Mouse (Mus musculus): ENCODE results near the gene Tdo2. TPM values are rescaled to one million over a fixed set of nuclear protein-coding genes. Genes with fewer than 3 reads are reported as not detected.

The Tdo2 gene
- total and polyA plus RNA-seq, 2 experiments from 2014 or later: 0.40 TPM; not detected in 1

- no peaks in the 10 kb centered on the region for H3K27me3 ChIP-seq (ENCODE audit: insufficient read depth, low read length)
- DNase-seq (ENCODE audit: low spot score): peak; percentile 63
- peak; percentile 29; the same call in 1 of the 2 replicates for TF ChIP-seq CTCF (IDR thresholded peaks at IDR 0.05; ENCODE audit: low read depth)
- no peaks in the 10 kb centered on the region for H3K9me3 ChIP-seq (ENCODE audit: low read length)
- no peaks in the 10 kb centered on the region for H3K36me3 ChIP-seq (ENCODE audit: insufficient read depth, low read length)
- 28% methylated on average over 4 of the region's 4 CpGs for WGBS
- H3K4me2 ChIP-seq (ENCODE audit: low read depth, low read length): no peak overlapping the region
- peak overlapping the region; percentile 12; the same call in 1 of the 2 replicates for H3K27ac ChIP-seq
- peak; percentile 86 for ATAC-seq
- no peak overlapping the region for H3K4me3 ChIP-seq (ENCODE audit: low read length)
- H3K4me1 ChIP-seq (ENCODE audit: insufficient read depth, low read length): no peaks in the 10 kb centered on the region
- H3K9ac ChIP-seq (replicated peaks; ENCODE audit: low read length): no peak overlapping the region
Measured at GRCm38 (mm10) chr3:81922910-81923309, 53.1 kb downstream of the Tdo2 start.

- TF ChIP-seq CTCF (IDR thresholded peaks at IDR 0.05; ENCODE audit: low read depth): no peak
- Histone ChIP-seq H3K4me2 (ENCODE audit: low read depth, low read length) (no peak overlapping the region), H3K4me3 (ENCODE audit: low read length) (no peak overlapping the region), H3K36me3 (ENCODE audit: insufficient read depth, low read length) (no peaks in the 10 kb centered on the region), H3K9me3 (ENCODE audit: low read length) (no peaks in the 10 kb centered on the region), H3K4me1 (ENCODE audit: insufficient read depth, low read length) (no peaks in the 10 kb centered on the region), H3K27ac (no peak overlapping the region), H3K27me3 (ENCODE audit: insufficient read depth, low read length) (no peaks in the 10 kb centered on the region), H3K9ac (replicated peaks; ENCODE audit: low read length) (no peak overlapping the region)
- no peak for ATAC-seq
- 44% methylated on average over 3 of the region's 3 CpGs for WGBS
- no peak for DNase-seq (ENCODE audit: low spot score)
Measured at GRCm38 (mm10) chr3:81919681-81920080, 56.3 kb downstream of the Tdo2 start.

- no peak overlapping the region for H3K9ac ChIP-seq (replicated peaks; ENCODE audit: low read length)
- 76% methylated on average over 8 of the region's 8 CpGs for WGBS
Measured at GRCm38 (mm10) chr3:81918215-81918614, 57.8 kb downstream of the Tdo2 start.

DNA sequence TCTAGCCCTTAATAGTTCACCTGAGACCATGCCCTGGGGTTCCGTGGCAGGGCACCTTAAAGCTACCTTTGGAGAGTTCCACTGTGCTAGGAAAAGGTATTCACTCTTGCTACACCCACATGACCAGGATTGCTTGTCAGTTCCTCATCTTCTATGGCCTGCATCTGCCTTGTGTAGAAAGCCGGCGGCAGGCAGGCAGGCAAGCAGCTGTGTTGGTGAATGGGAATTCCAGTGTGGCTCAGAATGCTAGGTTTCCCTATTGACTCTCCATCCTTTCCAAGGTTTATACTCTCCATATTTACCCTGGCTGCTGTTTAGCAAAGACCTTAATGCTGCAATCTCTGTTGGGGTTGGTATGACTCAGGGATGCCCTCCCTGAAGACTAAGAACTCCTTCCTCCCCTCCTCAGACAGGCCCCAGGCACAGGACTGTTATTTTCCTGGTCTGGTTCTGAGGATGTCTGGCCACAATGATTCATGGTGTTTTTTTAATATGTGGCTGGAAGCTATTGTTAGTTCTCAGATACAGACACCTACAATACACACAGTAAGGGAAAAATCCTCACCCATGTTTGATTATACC is 58.6 kb downstream of the Tdo2 start:
- WGBS: 74% methylated on average over 3 of the region's 3 CpGs
- H3K4me1 ChIP-seq (ENCODE audit: insufficient read depth, low read length): no peaks in the 10 kb centered on the region
- TF ChIP-seq CTCF (IDR thresholded peaks at IDR 0.05; ENCODE audit: low read depth): no peak
- H3K27me3 ChIP-seq (ENCODE audit: insufficient read depth, low read length): no peaks in the 10 kb centered on the region
- DNase-seq (ENCODE audit: low spot score) (no peak), ATAC-seq (no peak)
- H3K27ac ChIP-seq: peak overlapping the region; percentile 20; the same call in 1 of the 2 replicates
- no peak overlapping the region for H3K4me3 ChIP-seq (ENCODE audit: low read length)
- H3K9ac ChIP-seq (replicated peaks; ENCODE audit: low read length): no peak overlapping the region
- no peaks in the 10 kb centered on the region for H3K9me3 ChIP-seq (ENCODE audit: low read length)
- H3K4me2 ChIP-seq (ENCODE audit: low read depth, low read length): no peak overlapping the region
- H3K36me3 ChIP-seq (ENCODE audit: insufficient read depth, low read length): no peaks in the 10 kb centered on the region

More at GRCm38 (mm10) chr3:81918215-81918614, 57.8 kb downstream of the Tdo2 start:
- Histone ChIP-seq H3K36me3 (ENCODE audit: insufficient read depth, low read length) (no peaks in the 10 kb centered on the region), H3K27me3 (ENCODE audit: insufficient read depth, low read length) (no peaks in the 10 kb centered on the region), H3K9me3 (ENCODE audit: low read length) (no peaks in the 10 kb centered on the region), H3K4me2 (ENCODE audit: low read depth, low read length) (no peak overlapping the region), H3K27ac (no peak overlapping the region), H3K4me3 (ENCODE audit: low read length) (no peak overlapping the region), H3K4me1 (ENCODE audit: insufficient read depth, low read length) (no peaks in the 10 kb centered on the region)
- DNase-seq (ENCODE audit: low spot score) (no peak), ATAC-seq (no peak)
- no peak for TF ChIP-seq CTCF (IDR thresholded peaks at IDR 0.05; ENCODE audit: low read depth)

GRCm38 (mm10) chr3:81916030-81916686 is 59.8 kb downstream of the Tdo2 start:
- Histone ChIP-seq H3K4me2 (ENCODE audit: low read depth, low read length) (no peak overlapping the region), H3K27me3 (ENCODE audit: insufficient read depth, low read length) (no peaks in the 10 kb centered on the region), H3K4me3 (ENCODE audit: low read length) (no peak overlapping the region), H3K9ac (replicated peaks; ENCODE audit: low read length) (no peak overlapping the region), H3K4me1 (ENCODE audit: insufficient read depth, low read length) (no peaks in the 10 kb centered on the region), H3K9me3 (ENCODE audit: low read length) (no peaks in the 10 kb centered on the region), H3K27ac (no peak overlapping the region), H3K36me3 (ENCODE audit: insufficient read depth, low read length) (no peaks in the 10 kb centered on the region)
- TF ChIP-seq CTCF (IDR thresholded peaks at IDR 0.05; ENCODE audit: low read depth): no peak
- ATAC-seq: peak; percentile 92
- 46% methylated on average over 5 of the region's 5 CpGs for WGBS
- peak; percentile 53 for DNase-seq (ENCODE audit: low spot score)

DNA sequence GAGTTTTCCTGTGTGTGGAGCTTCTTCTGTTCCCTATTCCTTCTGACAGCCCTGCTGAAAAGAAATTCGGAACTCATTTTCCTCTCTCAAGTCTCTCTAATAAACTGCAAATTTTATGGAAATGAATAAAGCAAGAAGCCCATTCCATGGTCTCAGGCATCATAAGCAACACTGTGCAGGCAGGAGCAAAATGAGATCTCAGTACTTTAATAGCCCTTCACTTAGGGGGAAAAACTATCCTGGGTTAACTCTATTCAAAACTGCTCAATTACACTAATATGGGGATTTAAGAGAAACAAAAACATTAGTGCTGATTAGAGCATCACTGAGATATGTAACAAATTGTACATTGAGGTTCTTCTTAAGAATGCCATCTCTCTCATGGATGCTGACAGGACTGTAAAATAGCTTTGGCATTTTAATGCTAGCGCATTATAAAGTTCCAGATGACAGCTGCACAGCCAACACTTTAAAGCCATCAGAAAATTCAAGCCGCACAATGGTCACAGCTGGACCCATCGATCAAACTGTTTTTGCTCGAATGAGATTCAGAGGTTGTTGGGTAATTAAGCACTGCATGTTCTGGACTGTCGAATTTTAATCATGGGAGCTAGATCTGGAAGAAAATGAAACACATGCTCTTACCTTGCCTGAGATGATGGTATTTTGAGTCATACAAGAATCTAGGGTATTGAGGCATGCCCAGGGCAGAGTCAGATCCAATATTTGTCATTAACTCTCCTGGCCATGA is 65.5 kb downstream of the Tdo2 start:
- no peaks in the 10 kb centered on the region for H3K9me3 ChIP-seq (ENCODE audit: low read length)
- H3K4me2 ChIP-seq (ENCODE audit: low read depth, low read length): no peak overlapping the region
- H3K27ac ChIP-seq: no peak overlapping the region; the same call in 1 of the 2 replicates
- no peaks in the 10 kb centered on the region for H3K4me1 ChIP-seq (ENCODE audit: insufficient read depth, low read length)
- 25% methylated on average over 6 of the region's 6 CpGs for WGBS
- H3K27me3 ChIP-seq (ENCODE audit: insufficient read depth, low read length): no peaks in the 10 kb centered on the region
- DNase-seq (ENCODE audit: low spot score) (peak; percentile 32), ATAC-seq (peak; percentile 72)
- no peak for TF ChIP-seq CTCF (IDR thresholded peaks at IDR 0.05; ENCODE audit: low read depth)
- no peak overlapping the region for H3K9ac ChIP-seq (replicated peaks; ENCODE audit: low read length)
- H3K4me3 ChIP-seq (ENCODE audit: low read length): no peak overlapping the region
- no peaks in the 10 kb centered on the region for H3K36me3 ChIP-seq (ENCODE audit: insufficient read depth, low read length)

Other genes with a start within 250 kb of the Tdo2 start
- 12.3 and 15.4 TPM in 2 replicates for gene Ctso, start 43.6 kb downstream of the Tdo2 start, total RNA-seq (2014; rRNA removed)
- 23.6 and 26.7 TPM in 2 replicates for gene Ctso, start 43.6 kb downstream of the Tdo2 start, polyA plus RNA-seq (2015; fragmentation: Nextera tagmentation; extraction: Ambion mirVana)
- 0.52 TPM in 1 of 2 replicates, not detected in the other for gene Asic5, start 6.1 kb upstream of the Tdo2 start, total RNA-seq (2014; rRNA removed)
- gene Asic5, start 6.1 kb upstream of the Tdo2 start, polyA plus RNA-seq (2015; fragmentation: Nextera tagmentation; extraction: Ambion mirVana): 0.16 TPM in 1 of 2 replicates, not detected in the other
- gene Gucy1b1, start 98.5 kb upstream of the Tdo2 start, total RNA-seq (2014; rRNA removed): 39.3 and 39.7 TPM in 2 replicates
- gene Gucy1b1, start 98.5 kb upstream of the Tdo2 start, polyA plus RNA-seq (2015; fragmentation: Nextera tagmentation; extraction: Ambion mirVana): 53.6 and 56.3 TPM in 2 replicates
- 43.4 and 46.7 TPM in 2 replicates for gene Gucy1a1, start 169.6 kb upstream of the Tdo2 start, total RNA-seq (2014; rRNA removed)
- gene Gucy1a1, start 169.6 kb upstream of the Tdo2 start, polyA plus RNA-seq (2015; fragmentation: Nextera tagmentation; extraction: Ambion mirVana): 27.2 and 27.6 TPM in 2 replicates